Mouse (Mus musculus): ENCODE results near the gene Ccdc28b.

DNA sequence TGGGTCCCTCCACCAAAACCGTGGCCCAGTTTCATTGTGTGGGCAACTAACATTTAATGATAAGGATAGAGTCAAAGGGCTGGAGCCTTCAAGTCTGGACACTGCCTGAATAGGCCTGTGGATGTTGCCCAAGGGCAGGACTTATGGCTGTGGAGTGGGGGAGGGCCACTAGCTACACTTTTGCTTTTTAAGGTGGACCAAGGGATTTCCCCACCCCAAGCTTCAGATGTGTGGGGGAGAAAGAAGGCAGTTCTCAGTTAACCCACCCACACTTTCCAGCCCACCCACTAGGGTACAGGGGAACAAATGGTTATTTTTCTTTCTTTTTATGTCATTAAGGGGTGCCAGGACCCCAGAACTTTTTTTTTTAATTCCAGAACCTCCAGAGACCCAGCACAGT, 39.4 kb downstream of the Ccdc28b start:
- TF ChIP-seq CTCF (IDR thresholded peaks at IDR 0.05; ENCODE audit: low read depth): no peak
- TF ChIP-seq EP300 (optimal IDR thresholded peaks at IDR 0.05): no peak

Data from stomach, postnatal 0 days (tissue).